Mouse (Mus musculus) forebrain, embryonic 13.5 days (tissue): ENCODE results near the gene Chn1. TPM values are rescaled to one million over a fixed set of nuclear protein-coding genes. Genes with fewer than 3 reads are reported as not detected.

Source experiments
- ATAC-seq: fragments of 200-750 bp; cut with Nextera tagmentation; 2 replicates; pipeline ENCODE4 v1.8.0; 2017
- H3K27ac ChIP-seq: fragments of 300-500 bp; sonication (generic); 2 replicates; pipeline ENCODE4 v1.5.1; 2015; ENCODE audit warnings: inconsistent platforms, mild to moderate bottlenecking, moderate library complexity
- H3K27me3 ChIP-seq: fragments of 300-500 bp; sonication (generic); 2 replicates; pipeline ENCODE4 v1.6.1; 2015; ENCODE audit warnings: mild to moderate bottlenecking, inconsistent platforms
- H3K36me3 ChIP-seq: fragments of 300-500 bp; sonication (generic); 2 replicates; pipeline ENCODE4 v1.6.1; 2015; ENCODE audit warnings: mild to moderate bottlenecking, inconsistent platforms; ENCODE audit not compliant: poor library complexity, severe bottlenecking
- H3K4me1 ChIP-seq: fragments of 300-500 bp; sonication (generic); 2 replicates; pipeline ENCODE4 v1.6.1; 2015; ENCODE audit warnings: inconsistent platforms
- H3K4me2 ChIP-seq: fragments of 300-500 bp; sonication (generic); 2 replicates; pipeline ENCODE4 v1.6.1; 2015; ENCODE audit warnings: inconsistent platforms, mild to moderate bottlenecking, moderate library complexity
- H3K4me3 ChIP-seq: fragments of 300-500 bp; sonication (generic); 2 replicates; pipeline ENCODE4 v1.5.1; 2015; ENCODE audit warnings: mild to moderate bottlenecking, inconsistent platforms
- H3K9ac ChIP-seq: fragments of 300-500 bp; sonication (generic); 2 replicates; pipeline ENCODE4 v1.6.1; 2015; ENCODE audit warnings: mild to moderate bottlenecking, inconsistent platforms
- H3K9me3 ChIP-seq: fragments of 300-500 bp; sonication (generic); replicated peaks from 2 replicates; pipeline ENCODE4 v1.6.1; 2016; ENCODE audit warnings: inconsistent platforms
- WGBS: fragments of 180-500 bp; shearing (Covaris S2); methylation state at CpG from one replicate; pipeline ENCODE4 v1.1.7; 2015; 5-methylcytosine and 5-hydroxymethylcytosine counted together
- polyA plus RNA-seq: library from polyadenylated mRNA; unstranded; fragments of >200 nt; fragmentation: Nextera tagmentation; extraction: Ambion mirVana; gene quantifications from 2 replicates; pipeline ENCODE4 v1.2.1, GENCODE M21; 2015

The Chn1 gene
- polyA plus RNA-seq, 1 experiment from 2014 or later: 71.9 TPM

DNA sequence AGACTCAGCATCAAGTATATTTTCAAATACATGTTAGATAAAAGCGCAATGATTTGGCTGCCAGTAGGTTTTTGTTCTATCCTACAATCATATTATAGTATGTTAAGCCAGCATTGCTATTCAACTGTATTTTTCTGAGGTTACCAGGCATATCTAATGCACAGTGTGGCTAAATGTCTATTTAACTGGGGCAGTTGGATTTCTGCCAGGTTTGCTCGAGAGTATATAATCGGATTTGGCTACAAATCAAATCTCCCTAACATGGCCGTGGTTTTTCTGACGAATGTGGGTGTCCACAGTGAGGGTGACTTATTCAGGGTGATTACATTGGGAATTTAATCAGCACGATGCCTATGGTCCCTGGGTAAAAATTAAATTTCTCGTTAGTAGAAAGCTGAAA, 4.7 kb upstream of the Chn1 start:
- peaks cover 51% of the 10 kb centered on the region for H3K4me1 ChIP-seq
- H3K27me3 ChIP-seq: no peaks in the 10 kb centered on the region
- H3K9ac ChIP-seq: no peak overlapping the region
- H3K9me3 ChIP-seq: 0 out of 2 replicates have a peak, but pooled peaks cover 4% of the 10 kb centered on the region
- no peak overlapping the region for H3K4me3 ChIP-seq
- 21% methylated on average over 7 of the region's 7 CpGs for WGBS
- H3K36me3 ChIP-seq: no peaks in the 10 kb centered on the region
- no peak overlapping the region for H3K27ac ChIP-seq
- H3K4me2 ChIP-seq: peak overlapping the region; percentile 37
- no peak for ATAC-seq

DNA sequence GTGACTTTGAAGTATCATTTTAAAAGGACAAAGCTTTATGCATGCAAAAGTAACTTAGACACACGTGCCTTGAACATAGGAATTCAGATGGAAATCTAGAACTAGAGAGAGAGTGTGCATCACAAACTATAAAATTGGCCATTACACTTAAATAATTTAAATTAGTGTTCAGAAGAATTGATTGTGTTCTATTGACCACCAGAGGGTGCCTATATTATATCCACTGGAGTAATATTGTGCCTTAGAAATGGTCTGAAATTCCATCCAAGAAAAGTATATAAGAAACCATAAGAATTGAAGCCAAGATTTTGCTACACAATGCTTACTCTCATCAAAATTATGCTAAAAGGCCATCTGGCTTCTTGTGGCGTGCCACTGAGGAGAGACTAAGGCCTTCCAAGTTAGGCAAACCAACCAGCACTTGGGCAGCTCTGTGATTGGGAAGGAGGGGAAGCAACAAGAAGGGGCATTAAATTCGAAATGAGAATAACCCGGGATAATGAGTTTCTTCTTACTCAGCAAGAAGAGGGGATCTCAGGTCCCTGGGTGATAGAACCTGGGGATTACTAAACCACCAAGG, 4.0 kb upstream of the Chn1 start:
- peak overlapping the region; percentile 44 for H3K27ac ChIP-seq
- H3K27me3 ChIP-seq: no peaks in the 10 kb centered on the region
- no peak overlapping the region for H3K4me3 ChIP-seq
- no peaks in the 10 kb centered on the region for H3K36me3 ChIP-seq
- ATAC-seq: no peak; the same call in 1 of the 2 replicates
- H3K4me2 ChIP-seq: peak overlapping the region; percentile 37
- no peaks in the 10 kb centered on the region for H3K9me3 ChIP-seq
- H3K9ac ChIP-seq: no peak overlapping the region
- 45% methylated on average over 4 of the region's 4 CpGs for WGBS
- H3K4me1 ChIP-seq: peaks cover 55% of the 10 kb centered on the region

DNA sequence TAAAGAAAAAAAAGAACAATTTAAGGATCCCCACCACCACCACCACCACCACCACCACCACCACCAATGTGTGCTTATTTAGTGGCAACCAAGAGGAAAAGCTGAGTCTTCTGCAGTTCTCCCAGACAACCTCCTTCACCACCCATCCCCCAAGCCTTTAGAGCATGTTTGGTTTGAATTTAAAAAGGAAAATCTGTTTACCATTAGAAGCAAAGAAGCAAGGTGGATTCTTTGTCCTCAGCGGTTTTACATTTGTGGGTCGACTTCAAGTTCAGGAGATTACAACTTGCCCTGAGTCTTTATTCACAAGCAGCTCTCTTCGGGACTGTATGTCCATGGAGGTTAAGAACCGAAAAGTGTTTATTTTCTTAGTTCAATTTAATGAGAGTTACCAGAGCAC, 1.8 kb upstream of the Chn1 start:
- Histone ChIP-seq H3K4me1 (peaks cover 60% of the 10 kb centered on the region), H3K4me2 (no peak overlapping the region; the same call in 1 of the 2 replicates), H3K27me3 (no peaks in the 10 kb centered on the region), H3K36me3 (no peaks in the 10 kb centered on the region), H3K9ac (no peak overlapping the region), H3K27ac (no peak overlapping the region), H3K9me3 (no peaks in the 10 kb centered on the region), H3K4me3 (no peak overlapping the region)
- ATAC-seq: no peak
- WGBS: 36% methylated on average over 4 of the region's 4 CpGs

DNA sequence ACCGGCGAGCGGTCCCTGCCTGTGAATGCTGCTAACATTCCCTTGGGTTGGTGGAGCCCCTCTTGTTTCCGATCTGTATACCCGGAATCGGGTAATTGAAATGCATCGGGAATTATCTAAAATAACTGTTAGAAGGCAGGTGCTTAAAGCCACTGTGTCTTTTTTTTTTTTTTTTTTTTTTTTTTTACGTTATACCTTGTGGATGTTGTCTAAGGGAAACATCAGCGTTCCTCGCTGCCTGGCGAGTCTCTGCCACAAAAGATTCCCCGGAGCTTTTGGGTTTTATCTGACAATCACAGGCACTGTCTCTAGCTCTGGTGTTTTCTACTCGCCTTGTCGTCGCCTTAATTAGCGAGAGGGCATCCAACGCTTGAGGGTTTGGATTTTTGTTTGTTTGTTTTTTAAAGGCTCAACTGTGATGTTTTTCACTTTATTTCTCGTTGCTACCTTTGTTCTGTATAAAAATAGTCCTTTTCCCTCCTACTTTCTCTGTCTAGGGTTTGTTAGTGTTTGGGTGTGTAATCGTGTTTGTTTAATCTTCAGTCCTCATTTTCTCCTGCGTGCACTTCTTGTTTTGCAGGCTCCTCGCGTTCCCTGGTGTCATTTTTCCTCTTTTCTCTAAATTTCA, 651 bp upstream of the Chn1 start:
- peak overlapping the region; percentile 89 for H3K27ac ChIP-seq
- H3K4me3 ChIP-seq: peak overlapping the region; percentile 82
- no peaks in the 10 kb centered on the region for H3K9me3 ChIP-seq
- no peaks in the 10 kb centered on the region for H3K36me3 ChIP-seq
- peak overlapping the region; percentile 67 for H3K4me2 ChIP-seq
- H3K27me3 ChIP-seq: no peaks in the 10 kb centered on the region
- under 1% methylated on average over 22 of the region's 22 CpGs for WGBS
- ATAC-seq: peak; percentile 22; the same call in 1 of the 2 replicates
- H3K9ac ChIP-seq: peak overlapping the region; percentile 89
- peaks cover 60% of the 10 kb centered on the region for H3K4me1 ChIP-seq

DNA sequence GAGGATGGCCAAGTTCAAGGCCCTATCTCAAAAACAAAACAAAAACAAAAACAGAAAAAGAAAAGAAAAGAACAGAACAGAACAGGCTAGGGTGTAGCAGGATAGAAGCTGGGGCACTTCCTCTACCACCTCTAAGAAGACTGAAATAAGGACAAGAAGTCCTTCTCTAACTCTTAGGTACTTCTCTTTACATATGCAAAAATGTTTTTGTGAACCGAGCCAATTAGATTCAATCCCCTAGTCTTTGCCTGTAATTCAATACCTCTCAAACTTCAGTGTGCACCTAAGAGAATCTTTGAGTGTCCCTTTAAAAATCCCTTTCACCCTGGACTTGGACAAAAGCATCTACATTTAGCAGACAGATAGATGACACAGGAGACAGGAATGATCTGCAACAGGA, 2.2 kb downstream of the Chn1 start:
- Histone ChIP-seq H3K4me2 (peak overlapping the region; percentile 67), H3K9me3 (no peaks in the 10 kb centered on the region), H3K4me3 (peak overlapping the region; percentile 82), H3K36me3 (no peaks in the 10 kb centered on the region), H3K9ac (peak overlapping the region; percentile 56; the same call in 1 of the 2 replicates), H3K27me3 (no peaks in the 10 kb centered on the region), H3K4me1 (peaks cover 45% of the 10 kb centered on the region), H3K27ac (no peak overlapping the region)
- no peak for ATAC-seq
- 9% methylated on average over 1 of the region's 1 CpGs for WGBS

DNA sequence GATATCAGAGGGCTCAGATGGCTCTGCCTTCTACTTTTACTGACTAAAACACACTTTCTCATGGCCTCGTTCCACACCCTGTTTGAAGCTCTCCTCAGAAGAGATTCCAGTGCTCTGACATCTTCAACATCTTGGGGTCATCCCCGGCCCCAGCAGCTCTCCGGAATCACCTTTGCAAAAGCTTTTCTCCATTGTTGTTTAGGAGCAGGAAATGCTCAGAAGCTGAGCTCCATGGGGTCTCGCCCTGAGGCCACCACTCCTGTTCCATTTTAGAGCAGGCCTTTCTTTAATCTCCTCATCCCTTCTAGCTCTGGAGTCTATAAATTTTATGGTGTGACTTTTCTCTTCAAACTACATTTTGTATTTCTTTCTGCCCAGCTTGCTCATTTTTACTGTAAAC, 6.5 kb downstream of the Chn1 start:
- no peak for ATAC-seq
- Histone ChIP-seq H3K36me3 (no peaks in the 10 kb centered on the region), H3K9me3 (no peaks in the 10 kb centered on the region), H3K9ac (no peak overlapping the region), H3K4me2 (no peak overlapping the region), H3K4me3 (no peak overlapping the region), H3K27ac (no peak overlapping the region), H3K4me1 (peaks cover 39% of the 10 kb centered on the region), H3K27me3 (no peaks in the 10 kb centered on the region)
- WGBS: 76% methylated on average over 4 of the region's 4 CpGs

DNA sequence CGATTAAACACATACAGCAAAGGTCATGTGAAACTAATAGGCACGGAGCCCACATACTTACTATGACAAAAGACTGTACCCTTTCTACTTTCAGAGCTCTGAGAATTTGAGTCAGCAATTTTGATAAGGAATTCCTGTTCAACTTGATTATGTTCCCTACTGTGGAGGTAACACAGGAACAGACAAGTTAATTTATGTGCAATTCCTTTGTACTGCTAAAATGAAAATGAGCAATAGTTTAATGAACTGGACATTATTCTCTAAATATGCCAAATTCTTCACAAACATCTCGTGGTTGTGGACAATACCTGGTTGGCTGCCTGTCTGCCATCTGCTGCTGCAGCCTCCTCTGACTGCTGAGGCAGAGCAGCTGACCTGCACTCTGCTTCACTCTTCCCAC, 11.6 kb downstream of the Chn1 start:
- Histone ChIP-seq H3K4me3 (no peak overlapping the region), H3K27ac (no peak overlapping the region), H3K9ac (no peak overlapping the region), H3K9me3 (no peaks in the 10 kb centered on the region), H3K4me2 (no peak overlapping the region), H3K4me1 (peaks cover 21% of the 10 kb centered on the region), H3K36me3 (peaks cover 4% of the 10 kb centered on the region; the same call in 1 of the 2 replicates), H3K27me3 (no peaks in the 10 kb centered on the region)
- no peak for ATAC-seq
- 45% methylated on average over 3 of the region's 3 CpGs for WGBS

DNA sequence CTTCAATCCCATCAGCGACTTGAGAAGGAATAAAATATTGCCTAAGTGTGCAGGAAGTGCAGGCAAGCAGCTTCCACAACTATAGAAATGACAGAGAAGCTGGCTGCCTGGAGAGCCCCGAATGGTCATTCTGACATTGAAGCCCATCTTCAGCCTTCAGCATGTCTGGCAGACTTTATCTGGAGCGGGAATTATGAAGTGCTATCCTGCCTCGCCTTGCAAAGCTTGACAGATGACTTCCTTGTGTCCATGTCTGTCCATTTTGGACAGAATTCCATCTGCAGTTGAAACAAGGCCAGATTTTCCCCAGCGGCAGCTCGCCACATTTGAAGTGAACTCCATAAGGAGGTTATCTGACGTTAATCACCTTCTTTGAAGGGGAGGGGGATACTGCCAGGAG, 15.2 kb downstream of the Chn1 start:
- ATAC-seq: no peak
- 96% methylated on average over 7 of the region's 7 CpGs for WGBS
- Histone ChIP-seq H3K4me3 (no peak overlapping the region), H3K9ac (no peak overlapping the region), H3K36me3 (peaks cover 14% of the 10 kb centered on the region), H3K27ac (no peak overlapping the region), H3K9me3 (peaks cover 6% of the 10 kb centered on the region), H3K4me2 (no peak overlapping the region), H3K27me3 (no peaks in the 10 kb centered on the region), H3K4me1 (peaks cover 19% of the 10 kb centered on the region)

DNA sequence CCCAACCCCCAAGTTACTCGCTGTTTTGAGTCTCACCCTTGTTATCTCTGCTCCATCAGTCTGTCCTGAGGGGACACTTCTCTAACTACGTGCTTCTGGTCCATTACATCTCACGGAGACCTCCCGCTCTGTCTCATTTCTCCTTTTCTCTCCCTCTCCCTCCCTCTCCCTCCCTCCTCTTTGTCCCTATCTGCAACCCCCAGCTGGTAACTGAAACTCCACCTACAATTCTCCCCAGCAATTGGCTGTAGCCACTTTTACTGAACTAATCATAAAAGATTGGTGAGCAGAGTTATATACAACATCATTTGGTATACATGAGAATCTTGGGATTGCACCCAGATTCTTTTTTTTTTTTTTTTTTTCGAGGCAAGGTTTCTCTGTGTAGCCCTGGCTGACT, 16.1 kb downstream of the Chn1 start:
- H3K27ac ChIP-seq: no peak overlapping the region
- H3K27me3 ChIP-seq: no peaks in the 10 kb centered on the region
- H3K4me1 ChIP-seq: peaks cover 11% of the 10 kb centered on the region
- peaks cover 8% of the 10 kb centered on the region for H3K9me3 ChIP-seq
- peaks cover 15% of the 10 kb centered on the region for H3K36me3 ChIP-seq
- H3K9ac ChIP-seq: no peak overlapping the region
- WGBS: 89% methylated on average over 5 of the region's 5 CpGs
- no peak overlapping the region for H3K4me2 ChIP-seq
- ATAC-seq: no peak
- no peak overlapping the region for H3K4me3 ChIP-seq

DNA sequence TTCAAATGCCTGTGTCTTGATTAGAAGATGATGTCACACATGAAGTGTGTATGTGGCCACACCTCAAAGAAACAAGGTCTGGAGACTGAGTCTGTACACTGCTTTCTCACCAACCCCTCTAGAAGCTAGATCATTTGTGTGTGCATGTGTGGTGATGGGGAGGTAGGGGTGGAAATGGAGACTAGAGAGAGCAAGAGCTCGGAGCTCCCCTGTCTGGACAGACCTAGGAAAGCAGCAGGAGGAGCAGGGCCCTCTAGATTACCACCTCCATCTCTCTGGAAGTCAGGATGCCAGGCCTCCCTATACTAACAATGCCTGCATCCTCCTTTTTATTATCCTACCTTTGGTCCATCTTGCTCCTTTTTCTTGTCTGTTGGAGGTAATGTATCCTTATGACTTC, 27.8 kb downstream of the Chn1 start:
- Histone ChIP-seq H3K4me1 (no peaks in the 10 kb centered on the region), H3K9ac (no peak overlapping the region), H3K4me2 (no peak overlapping the region), H3K27ac (no peak overlapping the region), H3K9me3 (no peaks in the 10 kb centered on the region), H3K27me3 (no peaks in the 10 kb centered on the region), H3K4me3 (no peak overlapping the region), H3K36me3 (peaks cover 5% of the 10 kb centered on the region; the same call in 1 of the 2 replicates)
- no peak for ATAC-seq
- 94% methylated on average over 1 of the region's 1 CpGs for WGBS

DNA sequence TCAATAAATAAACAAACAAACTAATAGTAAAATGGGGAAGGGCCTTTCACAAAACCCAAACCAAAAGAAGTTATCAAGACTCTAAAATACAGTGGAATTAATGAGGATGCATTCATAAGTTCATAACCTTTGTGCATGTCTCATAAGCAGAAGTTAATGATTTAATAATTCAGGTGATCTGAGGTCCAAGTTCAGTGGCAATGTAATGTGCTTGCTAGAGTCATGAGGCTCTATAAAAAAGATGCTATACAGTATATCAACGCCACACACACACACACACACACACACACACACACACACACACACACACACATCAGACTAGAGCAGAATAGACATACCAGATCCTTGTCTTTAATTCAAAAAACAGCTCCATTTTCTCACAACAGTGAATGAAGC, 28.8 kb downstream of the Chn1 start:
- H3K4me2 ChIP-seq: no peak overlapping the region
- H3K4me3 ChIP-seq: no peak overlapping the region
- H3K9ac ChIP-seq: no peak overlapping the region
- H3K27ac ChIP-seq: no peak overlapping the region
- ATAC-seq: no peak
- no peaks in the 10 kb centered on the region for H3K4me1 ChIP-seq
- H3K9me3 ChIP-seq: no peaks in the 10 kb centered on the region
- H3K27me3 ChIP-seq: no peaks in the 10 kb centered on the region
- H3K36me3 ChIP-seq: peaks cover 5% of the 10 kb centered on the region; the same call in 1 of the 2 replicates
- 100% methylated on average over 1 of the region's 1 CpGs for WGBS

DNA sequence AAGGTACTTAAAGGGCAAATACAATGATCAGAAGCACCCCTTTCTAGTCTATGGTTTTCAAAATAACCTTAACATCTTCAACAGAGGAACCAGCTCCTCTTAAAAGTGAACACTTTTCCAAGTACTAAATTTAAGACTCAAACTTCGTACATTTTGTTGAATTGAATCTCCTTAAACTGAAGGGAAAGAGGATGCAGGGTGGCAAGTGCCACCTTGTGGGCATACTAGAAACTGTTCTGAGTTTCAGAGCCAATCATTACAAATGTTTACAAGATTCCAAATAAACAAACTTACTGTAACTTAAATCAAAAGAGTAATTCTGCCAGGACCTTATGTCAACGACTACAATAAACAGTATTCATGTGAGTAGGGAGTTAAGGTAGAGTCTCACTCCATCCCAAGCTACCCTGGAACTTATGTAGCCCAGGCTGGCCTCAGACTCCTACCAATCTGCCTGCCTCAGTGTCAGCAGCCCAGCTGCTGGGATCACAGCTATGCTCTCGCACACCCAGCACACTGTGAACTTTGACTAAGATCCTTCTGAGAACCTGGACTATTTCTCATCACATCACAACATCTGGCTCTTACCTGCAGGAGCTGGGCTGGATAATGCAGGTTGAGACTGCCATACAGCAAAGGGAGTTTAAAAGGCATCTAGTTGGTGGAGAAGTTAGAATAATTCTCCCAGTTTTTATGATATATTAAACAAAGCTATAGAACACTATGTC, 29.3 kb downstream of the Chn1 start:
- no peak overlapping the region for H3K4me2 ChIP-seq
- no peaks in the 10 kb centered on the region for H3K4me1 ChIP-seq
- no peak overlapping the region for H3K4me3 ChIP-seq
- peaks cover 5% of the 10 kb centered on the region; the same call in 1 of the 2 replicates for H3K36me3 ChIP-seq
- no peak overlapping the region for H3K27ac ChIP-seq
- WGBS: 78% methylated on average over 3 of the region's 3 CpGs
- ATAC-seq: no peak
- H3K9me3 ChIP-seq: no peaks in the 10 kb centered on the region
- no peak overlapping the region for H3K9ac ChIP-seq
- no peaks in the 10 kb centered on the region for H3K27me3 ChIP-seq
